Mouse (Mus musculus) forebrain, embryonic 16.5 days (tissue): ENCODE results near the gene Krtap9-1. TPM values are rescaled to one million over a fixed set of nuclear protein-coding genes. Genes with fewer than 3 reads are reported as not detected.
"Not testable (repeated sequence)": the region's sequence is repeated elsewhere in the genome, so short reads cannot be mapped to it uniquely, and the experiment has no call there.

Experiments used
- ATAC-seq: fragments of 200-750 bp; cut with Nextera tagmentation; 2 replicates; pipeline ENCODE4 v1.8.0; 2017; ENCODE audit warnings: mild to moderate bottlenecking, moderate library complexity
- H3K27ac ChIP-seq: fragments of 300-500 bp; sonication (generic); 2 replicates; pipeline ENCODE4 v1.5.1; 2014; ENCODE audit warnings: low read length, control low read depth
- H3K27me3 ChIP-seq: fragments of 300-500 bp; sonication (generic); replicated peaks from 2 replicates; pipeline ENCODE4 v1.6.1; 2014; ENCODE audit warnings: low read length; ENCODE audit not compliant: control insufficient read depth, insufficient read depth
- H3K36me3 ChIP-seq: fragments of 300-500 bp; sonication (generic); 2 replicates; pipeline ENCODE4 v1.6.1; 2014; ENCODE audit not compliant: control insufficient read depth, insufficient read depth
- H3K4me1 ChIP-seq: fragments of 300-500 bp; sonication (generic); replicated peaks from 2 replicates; pipeline ENCODE4 v1.6.1; 2014; ENCODE audit warnings: low read length; ENCODE audit not compliant: control insufficient read depth, insufficient read depth
- H3K4me2 ChIP-seq: fragments of 300-500 bp; sonication (generic); 2 replicates; pipeline ENCODE4 v1.6.1; 2014; ENCODE audit warnings: mild to moderate bottlenecking, low read length, control low read depth
- H3K4me3 ChIP-seq: fragments of 300-500 bp; sonication (generic); replicated peaks from 2 replicates; pipeline ENCODE4 v1.5.1; 2014; ENCODE audit warnings: mild to moderate bottlenecking, low read length, control low read depth
- H3K9ac ChIP-seq: fragments of 300-500 bp; sonication (generic); replicated peaks from 2 replicates; pipeline ENCODE4 v1.6.1; 2014; ENCODE audit warnings: low read depth, low read length, control low read depth
- H3K9me3 ChIP-seq: fragments of 300-500 bp; sonication (generic); 2 replicates; pipeline ENCODE4 v1.6.1; 2016; ENCODE audit warnings: low read length; ENCODE audit not compliant: control insufficient read depth
- WGBS: fragments of 180-500 bp; shearing (Covaris S2); extraction: QIAGEN DNeasy Blood & Tissue Kit; methylation state at CpG from one replicate; pipeline ENCODE4 v1.1.7; 2014; 5-methylcytosine and 5-hydroxymethylcytosine counted together
- polyA plus RNA-seq: library from polyadenylated mRNA; unstranded; fragments of >200 nt; fragmentation: Nextera tagmentation; extraction: Ambion mirVana; gene quantifications from 2 replicates; pipeline ENCODE4 v1.2.1, GENCODE M21; 2015

The Krtap9-1 gene
- not detected in 2 replicates for polyA plus RNA-seq

- H3K4me3 ChIP-seq, H3K4me2 ChIP-seq, ATAC-seq, H3K27ac ChIP-seq, H3K9ac ChIP-seq, H3K4me1 ChIP-seq, H3K27me3 ChIP-seq, H3K36me3 ChIP-seq, H3K9me3 ChIP-seq: not testable (repeated sequence)
- 64% methylated on average over 1 of the region's 1 CpGs for WGBS
Observed at GRCm38 (mm10) chr11:99873089-99873488, at the start of gene Krtap9-1. TSS of gene Krtap9-1 (plus strand) at chr11:99873389.

GRCm38 (mm10) chr11:99837966-99838365 lies 35.2 kb upstream of the Krtap9-1 start, which contains the start of gene 2300003K06Rik:
TSS of gene 2300003K06Rik (minus strand) at chr11:99838066.
- ATAC-seq: no peak
- Histone ChIP-seq H3K9ac (no peak within 1 kb of the TSS), H3K36me3 (no peaks in the 10 kb centered on the region), H3K27me3 (no peaks in the 10 kb centered on the region), H3K4me2 (no peak within 1 kb of the TSS), H3K4me3 (no peak within 1 kb of the TSS), H3K27ac (no peak within 1 kb of the TSS), H3K4me1 (0 out of 2 replicates have a peak, but pooled peaks cover 3% of the 10 kb centered on the region), H3K9me3 (no peaks in the 10 kb centered on the region)
- WGBS: 88% methylated on average over 1 of the region's 1 CpGs

- 0 out of 2 replicates have a peak, but pooled peaks cover 3% of the 10 kb centered on the region for H3K4me1 ChIP-seq
- H3K9ac ChIP-seq: no peak overlapping the region
- WGBS: 19% methylated on average over 1 of the region's 1 CpGs
- ATAC-seq: no peak
- no peaks in the 10 kb centered on the region for H3K36me3 ChIP-seq
- H3K27ac ChIP-seq: no peak overlapping the region
- no peak overlapping the region for H3K4me3 ChIP-seq
- H3K4me2 ChIP-seq: no peak overlapping the region
- H3K27me3 ChIP-seq: no peaks in the 10 kb centered on the region
- no peaks in the 10 kb centered on the region for H3K9me3 ChIP-seq
Observed at GRCm38 (mm10) chr11:99842185-99842584, 31.0 kb upstream of the Krtap9-1 start.

GRCm38 (mm10) chr11:99846746-99847145 lies 26.4 kb upstream of the Krtap9-1 start:
- no peaks in the 10 kb centered on the region for H3K9me3 ChIP-seq
- no peak overlapping the region for H3K9ac ChIP-seq
- H3K4me3 ChIP-seq: no peak overlapping the region
- 95% methylated on average over 2 of the region's 2 CpGs for WGBS
- ATAC-seq: no peak
- H3K4me2 ChIP-seq: no peak overlapping the region
- no peaks in the 10 kb centered on the region for H3K36me3 ChIP-seq
- H3K27ac ChIP-seq: no peak overlapping the region
- 0 out of 2 replicates have a peak, but pooled peaks cover 3% of the 10 kb centered on the region for H3K4me1 ChIP-seq
- no peaks in the 10 kb centered on the region for H3K27me3 ChIP-seq

GRCm38 (mm10) chr11:99851508-99851907 lies 21.7 kb upstream of the Krtap9-1 start, which contains the start of gene Krtap4-16:
TSS of gene Krtap4-16 (minus strand) at chr11:99851608.
- H3K9ac ChIP-seq: no peak within 1 kb of the TSS
- H3K4me1 ChIP-seq: no peaks in the 10 kb centered on the region
- ATAC-seq: no peak

GRCm38 (mm10) chr11:99854121-99854520 lies 19.1 kb upstream of the Krtap9-1 start:
- ATAC-seq: no peak
- Histone ChIP-seq H3K27ac (no peak overlapping the region; the same call in 1 of the 2 replicates), H3K9ac (no peak overlapping the region), H3K4me3 (no peak overlapping the region), H3K36me3 (no peaks in the 10 kb centered on the region), H3K27me3 (no peaks in the 10 kb centered on the region), H3K9me3 (no peaks in the 10 kb centered on the region), H3K4me1 (no peaks in the 10 kb centered on the region), H3K4me2 (no peak overlapping the region)
- 71% methylated on average over 3 of the region's 3 CpGs for WGBS

More at GRCm38 (mm10) chr11:99851508-99851907, 21.7 kb upstream of the Krtap9-1 start, which contains the start of gene Krtap4-16:
- H3K4me3 ChIP-seq: no peak within 1 kb of the TSS
- H3K9me3 ChIP-seq: no peaks in the 10 kb centered on the region
- no peaks in the 10 kb centered on the region for H3K27me3 ChIP-seq
- H3K4me2 ChIP-seq: no peak within 1 kb of the TSS
- no peaks in the 10 kb centered on the region for H3K36me3 ChIP-seq
- H3K27ac ChIP-seq: no peak within 1 kb of the TSS

GRCm38 (mm10) chr11:99857617-99858016 lies 15.6 kb upstream of the Krtap9-1 start, which contains the start of gene Gm11568:
TSS of gene Gm11568 (plus strand) at chr11:99857917.
- Histone ChIP-seq H3K4me3 (no peak within 1 kb of the TSS), H3K9me3 (no peaks in the 10 kb centered on the region), H3K36me3 (no peaks in the 10 kb centered on the region), H3K27ac (no peak within 1 kb of the TSS), H3K4me1 (no peaks in the 10 kb centered on the region), H3K27me3 (no peaks in the 10 kb centered on the region), H3K9ac (no peak within 1 kb of the TSS), H3K4me2 (no peak within 1 kb of the TSS)
- 90% methylated on average over 2 of the region's 2 CpGs for WGBS
- ATAC-seq: no peak

- Histone ChIP-seq H3K27me3 (no peaks in the 10 kb centered on the region), H3K27ac (no peak overlapping the region), H3K4me2 (no peak overlapping the region), H3K36me3 (no peaks in the 10 kb centered on the region), H3K9ac (no peak overlapping the region), H3K9me3 (no peaks in the 10 kb centered on the region), H3K4me3 (no peak overlapping the region), H3K4me1 (no peaks in the 10 kb centered on the region)
- no peak for ATAC-seq
- 54% methylated on average over 2 of the region's 2 CpGs for WGBS
Observed at GRCm38 (mm10) chr11:99858761-99859160, 14.4 kb upstream of the Krtap9-1 start.

GRCm38 (mm10) chr11:99864176-99864575 lies 9.0 kb upstream of the Krtap9-1 start, which contains the start of gene Gm11559:
TSS of gene Gm11559 (plus strand) at chr11:99864476.
- 76% methylated on average over 1 of the region's 1 CpGs for WGBS
- not testable (repeated sequence) for H3K4me1 ChIP-seq, H3K9me3 ChIP-seq, H3K4me3 ChIP-seq, ATAC-seq, H3K36me3 ChIP-seq, H3K9ac ChIP-seq, H3K27ac ChIP-seq, H3K4me2 ChIP-seq, H3K27me3 ChIP-seq

- not testable (repeated sequence) for H3K27me3 ChIP-seq, H3K4me3 ChIP-seq, H3K9ac ChIP-seq, H3K4me1 ChIP-seq, H3K36me3 ChIP-seq, H3K9me3 ChIP-seq, H3K27ac ChIP-seq, H3K4me2 ChIP-seq, ATAC-seq
- 37% methylated on average over 1 of the region's 1 CpGs for WGBS
Observed at GRCm38 (mm10) chr11:99878887-99879286, 5.7 kb downstream of the Krtap9-1 start, which contains the start of gene Gm11567. TSS of gene Gm11567 (plus strand) at chr11:99879187.
